Mouse (Mus musculus) embryonic facial prominence, embryonic 13.5 days (tissue): ENCODE data around the gene Comtd1. TPM values are rescaled to one million over a fixed set of nuclear protein-coding genes. Genes with fewer than 3 reads are reported as not detected.

Experiments
- polyA plus RNA-seq: library from polyadenylated mRNA; unstranded; fragments of >200 nt; fragmentation: Nextera tagmentation; extraction: Ambion mirVana; gene quantifications from 2 replicates; pipeline ENCODE4 v1.2.1, GENCODE M21; 2015

Comtd1 gene
- polyA plus RNA-seq, 1 experiment from 2014 or later, result 21.5 TPM

Other genes starting within 250 kb of the Comtd1 start
- 0.31 TPM in 1 of 2 replicates, not detected in the other for gene Dupd1, start 134.4 kb downstream of the Comtd1 start, polyA plus RNA-seq
- gene Samd8, start 98.4 kb downstream of the Comtd1 start, polyA plus RNA-seq, result 12.1 and 13.2 TPM in 2 replicates
- gene Dusp13, start 97.8 kb downstream of the Comtd1 start, polyA plus RNA-seq, result 0.34 and 0.51 TPM in 2 replicates
- 209 and 221 TPM in 2 replicates for gene Vdac2, start 23.7 kb downstream of the Comtd1 start, polyA plus RNA-seq
- 25.9 and 30.5 TPM in 2 replicates for gene Zfp503, start 140.6 kb upstream of the Comtd1 start, polyA plus RNA-seq
- gene Lrmda, start 170.7 kb upstream of the Comtd1 start, polyA plus RNA-seq, result 0.52 and 1.2 TPM in 2 replicates